In the genomic region with DNA sequence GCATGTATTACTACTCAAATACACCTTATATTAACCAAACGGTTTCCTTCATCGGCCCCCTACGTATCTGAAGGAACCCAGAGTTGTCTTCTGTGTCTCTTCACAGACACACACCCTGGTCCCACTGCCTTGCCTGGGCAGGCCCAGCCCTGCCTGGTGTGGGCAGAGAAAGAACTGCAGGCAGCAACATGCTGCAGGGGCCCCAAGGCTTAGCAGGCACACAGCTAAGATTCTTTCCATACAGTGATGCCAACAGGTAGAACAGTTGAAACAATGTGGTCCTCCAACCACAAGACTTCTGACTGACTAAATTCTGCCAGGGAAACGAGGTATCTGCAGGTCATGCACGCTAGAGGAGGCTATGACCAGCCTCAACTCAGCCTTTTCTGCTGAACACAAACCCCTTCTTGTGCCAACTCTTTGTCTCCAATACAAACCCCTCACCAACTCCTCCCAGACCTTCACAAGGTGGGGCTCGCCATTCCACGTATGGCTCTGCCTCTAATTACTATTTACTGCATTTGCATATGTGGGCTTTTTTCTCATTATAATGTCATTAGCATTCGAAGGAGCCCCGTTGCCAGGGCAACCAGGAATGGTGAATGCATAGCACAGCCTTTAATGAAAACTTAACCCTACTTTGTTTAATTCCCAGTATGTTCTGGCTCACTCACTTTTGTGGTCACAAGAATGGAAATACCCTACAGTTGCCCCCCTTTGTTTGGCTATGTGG, we compare ENCODE assay signal across 8 mouse cellular contexts. TPM values are rescaled to one million over a fixed set of nuclear protein-coding genes. Genes with fewer than 3 reads are reported as not detected.
A peak's percentile ranks its signal among the peaks of the same experiment; 100 is the strongest.
DNase-seq lines count a peak whose midpoint lies in the region; ATAC-seq and TF ChIP-seq lines count a peak whose summit lies in the region.

No protein-coding gene starts in this region.

- H3K4me1 ChIP-seq in intestine, postnatal 0 days (replicated peaks; ENCODE audit: control insufficient read depth, insufficient read depth, low read length): no peaks in the 10 kb centered on the region
- H3K4me1 ChIP-seq in intestine, embryonic 16.5 days (ENCODE audit: control insufficient read depth, insufficient read depth, low read length): no peaks in the 10 kb centered on the region
- H3K4me1 ChIP-seq in hindbrain, embryonic 10.5 days (replicated peaks): peaks cover 21% of the 10 kb centered on the region
- H3K4me1 ChIP-seq in midbrain, postnatal 0 days (ENCODE audit: insufficient read depth, low read length): peaks cover 8% of the 10 kb centered on the region

- no peak overlapping the region for H3K9ac ChIP-seq in intestine, postnatal 0 days (ENCODE audit: low read depth, low read length)
- no peak overlapping the region for H3K9ac ChIP-seq in intestine, embryonic 16.5 days (ENCODE audit: low read depth, low read length)
- H3K9ac ChIP-seq in midbrain, postnatal 0 days (replicated peaks; ENCODE audit: low read length, poor library complexity, severe bottlenecking): no peak overlapping the region

- no peak overlapping the region for H3K4me2 ChIP-seq in intestine, postnatal 0 days (replicated peaks; ENCODE audit: low read depth)
- H3K4me2 ChIP-seq in intestine, embryonic 16.5 days (ENCODE audit: low read depth, low read length): no peak overlapping the region
- H3K4me2 ChIP-seq in midbrain, postnatal 0 days (ENCODE audit: low read depth, low read length, poor library complexity, severe bottlenecking): no peak overlapping the region

- no peak for DNase-seq in Patski (ENCODE audit: low read depth, low spot score)
- peak; percentile 8 for DNase-seq in hindbrain, embryonic 10.5 days (ENCODE audit: low spot score)
- DNase-seq in midbrain, postnatal 0 days (ENCODE audit: low spot score): peak; percentile 77
- no peak for DNase-seq in spleen, postnatal 10 days (ENCODE audit: low spot score in 2 of 2)

- H3K27me3 ChIP-seq in intestine, postnatal 0 days (replicated peaks; ENCODE audit: control insufficient read depth, insufficient read depth, low read length): no peaks in the 10 kb centered on the region
- H3K27me3 ChIP-seq in intestine, embryonic 16.5 days (replicated peaks; ENCODE audit: control insufficient read depth, insufficient read depth, low read length): no peaks in the 10 kb centered on the region
- no peaks in the 10 kb centered on the region for H3K27me3 ChIP-seq in Patski
- H3K27me3 ChIP-seq in hindbrain, embryonic 10.5 days (ENCODE audit: insufficient read depth, poor library complexity, severe bottlenecking): no peaks in the 10 kb centered on the region
- no peaks in the 10 kb centered on the region for H3K27me3 ChIP-seq in midbrain, postnatal 0 days (ENCODE audit: insufficient read depth, low read length)

- WGBS in intestine, postnatal 0 days: 80% methylated on average over 9 of the region's 9 CpGs
- WGBS in intestine, embryonic 16.5 days: 65% methylated on average over 9 of the region's 9 CpGs
- 44% methylated on average over 9 of the region's 9 CpGs for WGBS in hindbrain, embryonic 10.5 days
- 40% methylated on average over 9 of the region's 9 CpGs for whole genome bisulfite sequencing in midbrain, postnatal 0 days

- in situ Hi-C loops in Patski (cut with MboI; ENCODE audit: low pct_unique_long_range_greater_than_20kb): no loop called here

- CTCF ChIA-PET in Patski (lab: Charles Lee): no interaction called here

- no peaks in the 10 kb centered on the region for H3K9me3 ChIP-seq in intestine, postnatal 0 days (ENCODE audit: control insufficient read depth)
- no peaks in the 10 kb centered on the region for H3K9me3 ChIP-seq in intestine, embryonic 16.5 days (ENCODE audit: control insufficient read depth, low read length)
- no peaks in the 10 kb centered on the region for H3K9me3 ChIP-seq in hindbrain, embryonic 10.5 days
- no peaks in the 10 kb centered on the region for H3K9me3 ChIP-seq in midbrain, postnatal 0 days (ENCODE audit: low read length)

- ATAC-seq in intestine, postnatal 0 days: no peak
- no peak for ATAC-seq in intestine, embryonic 16.5 days
- ATAC-seq in Patski: peak; percentile 44
- ATAC-seq in midbrain, postnatal 0 days (ENCODE audit: low FRiP score): peak; percentile 74
- no peak for ATAC-seq in erythroid progenitor cell, adult 5-6 weeks (replicated peaks; ENCODE audit: low FRiP score, poor library complexity, severe bottlenecking)
- no peak for ATAC-seq in monocyte, adult 5-6 weeks (replicated peaks; ENCODE audit: insufficient number of reproducible peaks, low FRiP score, low TSS enrichment, poor library complexity, severe bottlenecking)

- TF ChIP-seq CTCF in intestine, postnatal 0 days (IDR thresholded peaks at IDR 0.05; ENCODE audit: low read depth): peak; percentile 21; the same call in 1 of the 2 replicates
- no peak for TF ChIP-seq CTCF in Patski (IDR thresholded peaks at IDR 0.05)
- TF ChIP-seq CTCF in midbrain, postnatal 0 days (IDR thresholded peaks at IDR 0.05): peak; percentile 23

- no peaks in the 10 kb centered on the region for H3K36me3 ChIP-seq in intestine, postnatal 0 days (ENCODE audit: control insufficient read depth, insufficient read depth)
- H3K36me3 ChIP-seq in intestine, embryonic 16.5 days (ENCODE audit: control insufficient read depth, insufficient read depth, low read length): no peaks in the 10 kb centered on the region
- no peaks in the 10 kb centered on the region for H3K36me3 ChIP-seq in hindbrain, embryonic 10.5 days
- H3K36me3 ChIP-seq in midbrain, postnatal 0 days (ENCODE audit: insufficient read depth, low read length): no peaks in the 10 kb centered on the region

- no peak overlapping the region for H3K4me3 ChIP-seq in intestine, postnatal 0 days (ENCODE audit: low read depth, low read length)
- H3K4me3 ChIP-seq in intestine, embryonic 16.5 days (ENCODE audit: low read length): no peak overlapping the region
- no peak overlapping the region for H3K4me3 ChIP-seq in hindbrain, embryonic 10.5 days
- no peak overlapping the region for H3K4me3 ChIP-seq in midbrain, postnatal 0 days (ENCODE audit: low read depth, low read length)

- H3K27ac ChIP-seq in intestine, postnatal 0 days (ENCODE audit: low read depth, low read length): no peak overlapping the region
- H3K27ac ChIP-seq in intestine, embryonic 16.5 days (ENCODE audit: low read length): no peak overlapping the region
- peak overlapping the region; percentile 67 for H3K27ac ChIP-seq in hindbrain, embryonic 10.5 days
- peak overlapping the region; percentile 14; the same call in 1 of the 2 replicates for H3K27ac ChIP-seq in midbrain, postnatal 0 days (ENCODE audit: low read depth, low read length)

- POLR2A ChIA-PET in Patski (lab: Charles Lee): no interaction called here

RNA-seq across cellular contexts. Expression of a gene that starts 45.2 kb away (rescaled TPM):
- 24.5 and 29.1 TPM in 2 replicates for polyA plus RNA-seq in intestine, postnatal 0 days (2015; fragmentation: Nextera tagmentation; extraction: Ambion mirVana)
- 16.8 and 17.4 TPM in 2 replicates for polyA plus RNA-seq in intestine, embryonic 16.5 days (2015; fragmentation: Nextera tagmentation; extraction: Ambion mirVana)
- polyA plus RNA-seq in Patski (2021): 21.5 TPM
- 9.8 and 10.8 TPM in 2 replicates for polyA plus RNA-seq in hindbrain, embryonic 10.5 days (2016; fragmentation: Nextera tagmentation; extraction: Ambion mirVana)
- 3.2 and 3.8 TPM in 2 replicates for total RNA-seq in midbrain, postnatal 0 days (2014; rRNA removed)
- 12.3 and 13.2 TPM in 2 replicates for polyA plus RNA-seq in midbrain, postnatal 0 days (2015; fragmentation: Nextera tagmentation; extraction: Ambion mirVana)
- total RNA-seq in erythroid progenitor cell, adult 5-6 weeks (2015; ENCODE audit: low replicate concordance): 4.2 and 6.1 TPM in 2 replicates
- 1.7 and 3.8 TPM in 2 replicates for total RNA-seq in erythroid progenitor cell, adult 5-6 weeks (2017; ENCODE audit: low replicate concordance)
- 8.0 to 13.2 TPM (median 12.6 TPM) in 3 replicates for total RNA-seq in monocyte, adult 5-6 weeks (2017)

Comparison
In these comparisons a context has a peak if more than half of its experiments do, and no peak if none do; other contexts are left out.
1. ATAC-seq: peak in Patski (single experiment) and midbrain, postnatal 0 days (single experiment); none in intestine, postnatal 0 days (single experiment), intestine, embryonic 16.5 days (single experiment), erythroid progenitor cell, adult 5-6 weeks (single experiment) and monocyte, adult 5-6 weeks (single experiment).
2. H3K27ac ChIP-seq: peak in hindbrain, embryonic 10.5 days (single experiment) and midbrain, postnatal 0 days (single experiment); none in intestine, postnatal 0 days (single experiment) and intestine, embryonic 16.5 days (single experiment).
3. DNase-seq: peak in hindbrain, embryonic 10.5 days (single experiment) and midbrain, postnatal 0 days (single experiment); none in Patski (single experiment) and spleen, postnatal 10 days (0 of 2).